Mouse (Mus musculus) olfactory bulb, adult 2 months (tissue): ENCODE data around the gene Hspa12b.

Source experiments
- CTCF ChIP-seq: fragments of 200-500 bp; IDR thresholded peaks from 2 replicates; pipeline ENCODE4 v1.5.1; 2012; ENCODE audit warnings: low read depth, mild to moderate bottlenecking, low read length, moderate library complexity; ENCODE audit not compliant: insufficient read depth
- POLR2A ChIP-seq: fragments of 200-500 bp; IDR thresholded peaks from 2 replicates; pipeline ENCODE4 v1.6.1; 2012; ENCODE audit warnings: mild to moderate bottlenecking, low read depth, low read length, moderate library complexity; ENCODE audit not compliant: insufficient read depth

GRCm38 (mm10) chr2:131186343-131186742, 59.3 kb downstream of the Hspa12b start:
- TF ChIP-seq POLR2A, result no peak
- no peak for TF ChIP-seq CTCF
